Mouse (Mus musculus) C2C12 (cell line): ENCODE results near the gene Psmc3ip.

Experiments
- CEBPB ChIP-seq: IDR thresholded peaks from one replicate; pipeline ENCODE4 v1.6.1; 2011; ENCODE audit warnings: low read depth, mild to moderate bottlenecking, control low read depth, moderate library complexity
- CTCF ChIP-seq: IDR thresholded peaks from one replicate; pipeline ENCODE4 v1.5.1; 2011; ENCODE audit not compliant: control insufficient read depth, insufficient read depth, insufficient read length
- FOSL1 ChIP-seq: IDR thresholded peaks from one replicate; pipeline ENCODE4 v1.8.0; 2011; ENCODE audit warnings: mild to moderate bottlenecking, low read length; ENCODE audit not compliant: poor library complexity, insufficient read depth, severe bottlenecking
- MAX ChIP-seq: IDR thresholded peaks from one replicate; pipeline ENCODE4 v1.6.1; 2011; ENCODE audit warnings: mild to moderate bottlenecking, control low read depth
- MYOD1 ChIP-seq: IDR thresholded peaks from one replicate; pipeline ENCODE4 v1.6.1; 2011; ENCODE audit warnings: low read depth; ENCODE audit not compliant: control insufficient read depth, insufficient read length
- USF1 ChIP-seq: IDR thresholded peaks from one replicate; pipeline ENCODE4 v1.6.1; 2011; ENCODE audit warnings: low read depth, mild to moderate bottlenecking, control low read depth, moderate library complexity

- no peak for TF ChIP-seq CTCF
- no peak for TF ChIP-seq USF1
- TF ChIP-seq MYOD1: no peak
- TF ChIP-seq FOSL1: no peak
- peak; percentile 79 for TF ChIP-seq MAX
- TF ChIP-seq CEBPB: no peak
Observed at GRCm38 (mm10) chr11:101082208-101083082, 12.8 kb downstream of the Psmc3ip start, which contains the start of gene Coasy.
